Mouse (Mus musculus) CH12.LX (cell line): ENCODE results near the gene Prkce. TPM values are rescaled to one million over a fixed set of nuclear protein-coding genes. Genes with fewer than 3 reads are reported as not detected.

Experiments
- DNase-seq: peaks from one replicate; pipeline ENCODE4 v3.0.0-alpha.2; 2013; ENCODE audit errors: extremely low read depth
- H3K27ac ChIP-seq: 2 replicates; pipeline ENCODE4 v1.5.1; 2012; ENCODE audit warnings: low read depth, mild to moderate bottlenecking, control low read depth, moderate library complexity; ENCODE audit not compliant: insufficient read depth
- H3K27me3 ChIP-seq: replicated peaks from 2 replicates; pipeline ENCODE3; 2012; ENCODE audit warnings: inconsistent platforms
- H3K36me3 ChIP-seq, 2 experiments: replicated peaks in 1 of 2; 2 replicates each; pipeline versions ENCODE3 to v1.6.1; 2012; ENCODE audit warnings: inconsistent platforms in 1 of 2, low read length in 1 of 2, mild to moderate bottlenecking in 1 of 2, mixed read lengths in 1 of 2, moderate library complexity in 1 of 2; ENCODE audit not compliant: control insufficient read depth in 1 of 2, insufficient read depth in 1 of 2
- H3K4me1 ChIP-seq, 2 experiments: 2 replicates each; pipeline ENCODE4 v1.6.1; 2012; ENCODE audit warnings: inconsistent platforms in 1 of 2, moderate library complexity in 1 of 2; ENCODE audit not compliant: insufficient read depth in 2 of 2, control insufficient read depth in 1 of 2
- H3K4me2 ChIP-seq: 2 replicates; pipeline ENCODE4 v1.6.1; 2012; ENCODE audit warnings: low read depth, mild to moderate bottlenecking, control low read depth; ENCODE audit not compliant: poor library complexity, insufficient read depth, severe bottlenecking
- H3K4me3 ChIP-seq, 3 experiments: fragments of 150-350 bp in 1 of 3; sonication (generic) in 1 of 3; replicated peaks in 1 of 3; 2 replicates each; pipeline versions ENCODE3 to v1.5.1; 2011 to 2012; ENCODE audit warnings: low read depth in 2 of 3, low read length in 2 of 3, mild to moderate bottlenecking in 2 of 3, moderate library complexity in 2 of 3, control low read depth in 1 of 3, improper control_type of control experiment in 1 of 3, inconsistent platforms in 1 of 3, mixed read lengths in 1 of 3; ENCODE audit not compliant: poor library complexity in 1 of 3
- H3K79me2 ChIP-seq: replicated peaks from 2 replicates; pipeline ENCODE4 v1.6.1; 2012; ENCODE audit warnings: mild to moderate bottlenecking, moderate library complexity; ENCODE audit not compliant: control insufficient read depth, poor library complexity, insufficient read depth, severe bottlenecking; ENCODE audit errors: extremely low read depth
- H3K9ac ChIP-seq: 2 replicates; pipeline ENCODE4 v1.6.1; 2012; ENCODE audit warnings: low read depth, mild to moderate bottlenecking, control low read depth, moderate library complexity; ENCODE audit not compliant: insufficient read depth
- H3K9me3 ChIP-seq: replicated peaks from 2 replicates; pipeline ENCODE3; 2012; ENCODE audit warnings: low read length, inconsistent platforms, mixed read lengths
- BHLHE40 ChIP-seq: IDR thresholded peaks from 2 replicates; pipeline ENCODE4 v1.6.1; 2011; ENCODE audit warnings: mild to moderate bottlenecking, low read depth, low read length, improper control_type of control experiment
- CTCF ChIP-seq, 2 experiments: IDR thresholded peaks in 1 of 2; conservative IDR thresholded peaks in 1 of 2; 2 replicates each; pipeline ENCODE4 v1.5.1; 2011 to 2012; ENCODE audit warnings: low read depth in 2 of 2, low read length in 2 of 2, improper control_type of control experiment in 1 of 2, inconsistent platforms in 1 of 2, mild to moderate bottlenecking in 1 of 2, moderate library complexity in 1 of 2
- E2F4 ChIP-seq: IDR thresholded peaks from 2 replicates; pipeline ENCODE4 v1.6.1; 2011; ENCODE audit warnings: low read depth, low read length, improper control_type of control experiment; ENCODE audit not compliant: insufficient replicate concordance
- ELF1 ChIP-seq: IDR thresholded peaks from 2 replicates; pipeline ENCODE4 v1.6.1; 2014; ENCODE audit warnings: low read depth, mild to moderate bottlenecking, inconsistent platforms, low read length, improper control_type of control experiment
- ETS1 ChIP-seq: conservative IDR thresholded peaks from 2 replicates; pipeline ENCODE4 v1.6.1; 2012; ENCODE audit warnings: low read depth, mild to moderate bottlenecking, inconsistent platforms, low read length, improper control_type of control experiment, moderate library complexity
- IRF4 ChIP-seq: IDR thresholded peaks from 2 replicates; pipeline ENCODE4 v1.6.1; 2014; ENCODE audit warnings: low read depth, mild to moderate bottlenecking, inconsistent platforms, low read length, improper control_type of control experiment
- JUN ChIP-seq: IDR thresholded peaks from 2 replicates; pipeline ENCODE4 v1.6.1; 2011; ENCODE audit warnings: low read depth, mild to moderate bottlenecking, low read length, improper control_type of control experiment, moderate library complexity; ENCODE audit not compliant: insufficient read depth
- JUND ChIP-seq: conservative IDR thresholded peaks from 2 replicates; pipeline ENCODE4 v1.6.1; 2011; ENCODE audit warnings: low read depth, low read length, improper control_type of control experiment
- MAFK ChIP-seq: IDR thresholded peaks from 2 replicates; pipeline ENCODE4 v1.6.1; 2011; ENCODE audit warnings: low read length, improper control_type of control experiment; ENCODE audit not compliant: insufficient replicate concordance
- MAZ ChIP-seq: IDR thresholded peaks from 2 replicates; pipeline ENCODE4 v1.6.1; 2012; ENCODE audit warnings: low read depth, mild to moderate bottlenecking, inconsistent platforms, low read length, improper control_type of control experiment, moderate library complexity
- MEF2A ChIP-seq: IDR thresholded peaks from 2 replicates; pipeline ENCODE4 v1.6.1; 2014; ENCODE audit warnings: low read depth, mild to moderate bottlenecking, inconsistent platforms, low read length, improper control_type of control experiment, borderline replicate concordance
- NELFE ChIP-seq: IDR thresholded peaks from 2 replicates; pipeline ENCODE4 v1.6.1; 2011; ENCODE audit warnings: low read depth, low read length, improper control_type of control experiment
- NRF1 ChIP-seq: IDR thresholded peaks from 2 replicates; pipeline ENCODE4 v1.6.1; 2014; ENCODE audit warnings: low read depth, mild to moderate bottlenecking, inconsistent platforms, low read length, improper control_type of control experiment, moderate library complexity
- POLR2A ChIP-seq: IDR thresholded peaks from 2 replicates; pipeline ENCODE4 v1.6.1; 2011; ENCODE audit warnings: low read depth, mild to moderate bottlenecking, improper control_type of control experiment, low read length
- RAD21 ChIP-seq: IDR thresholded peaks from 2 replicates; pipeline ENCODE4 v1.6.1; 2011; ENCODE audit warnings: low read depth, mild to moderate bottlenecking, low read length, improper control_type of control experiment, moderate library complexity
- RCOR1 ChIP-seq: conservative IDR thresholded peaks from 2 replicates; pipeline ENCODE4 v1.6.1; 2012; ENCODE audit warnings: low read depth, mild to moderate bottlenecking, inconsistent platforms, low read length, improper control_type of control experiment
- TBP ChIP-seq: conservative IDR thresholded peaks from 2 replicates; pipeline ENCODE4 v1.6.1; 2011; ENCODE audit warnings: low read depth, low read length, improper control_type of control experiment
- TCF12 ChIP-seq: IDR thresholded peaks from 2 replicates; pipeline ENCODE4 v1.6.1; 2014; ENCODE audit warnings: low read depth, mild to moderate bottlenecking, inconsistent platforms, low read length, improper control_type of control experiment
- USF1 ChIP-seq: IDR thresholded peaks from 2 replicates; pipeline ENCODE4 v1.6.1; 2014; ENCODE audit warnings: low read depth, mild to moderate bottlenecking, inconsistent platforms, low read length, improper control_type of control experiment
- USF2 ChIP-seq: conservative IDR thresholded peaks from 2 replicates; pipeline ENCODE4 v1.6.1; 2011; ENCODE audit warnings: low read depth, low read length, improper control_type of control experiment
- ZC3H11A ChIP-seq: IDR thresholded peaks from 2 replicates; pipeline ENCODE4 v1.6.1; 2012; ENCODE audit warnings: low read depth, mild to moderate bottlenecking, inconsistent platforms, low read length, improper control_type of control experiment
- ZMIZ1 ChIP-seq: IDR thresholded peaks from 2 replicates; pipeline ENCODE4 v1.6.1; 2012; ENCODE audit warnings: low read depth, mild to moderate bottlenecking, inconsistent platforms, low read length, improper control_type of control experiment
- ZNF384 ChIP-seq: IDR thresholded peaks from 2 replicates; pipeline ENCODE4 v1.6.1; 2012; ENCODE audit warnings: low read depth, low read length, improper control_type of control experiment, inconsistent platforms
- dilution Hi-C: fragments of 300-500 bp; cut with MboI; formaldehyde crosslinking; loops from 2 replicates; pipeline ENCODE4 v1.14.3; 2020; ENCODE audit warnings: low sequenced_read_pairs; ENCODE audit not compliant: extremely low pct_unique_long_range_greater_than_20kb, extremely low pct_ligation_motif_present
- in situ Hi-C: fragments of 300-500 bp; cut with MboI; formaldehyde crosslinking; loops from 3 replicates; pipeline ENCODE4 v1.14.3; 2019; ENCODE audit warnings: low sequenced_read_pairs, low pct_ligation_motif_present, low pct_unique_long_range_greater_than_20kb, mixed read lengths
- polyA plus RNA-seq: library from polyadenylated mRNA; unstranded; fragments of >175 nt; gene quantifications from 2 replicates; pipeline ENCODE4 v1.2.1, GENCODE M21; 2012; ENCODE audit warnings: low read depth; ENCODE audit not compliant: insufficient read length
- total RNA-seq, 2 experiments: library from RNA; depleted of rRNA; stranded (reverse); fragments of 300-350 nt in 1 of 2; fragments of >200 nt in 1 of 2; gene quantifications; 2 replicates each; pipeline ENCODE4 v1.2.3; 2012 to 2014

Prkce gene
- total and polyA plus RNA-seq, 3 experiments, result 4.1 to 13.2 (median 11.4) TPM

- Histone ChIP-seq H3K36me3 (peaks cover 0 to 21% of the 10 kb centered on the region in 2 experiments), H3K4me3 (no peak overlapping the region), H3K9ac (no peak overlapping the region), H3K4me1 (peaks cover 46 to 94% of the 10 kb centered on the region in 2 experiments)
- in situ Hi-C loops, result no loop called here
- no peak for DNase-seq
- TF ChIP-seq POLR2A (no peak), ZNF384 (no peak), BHLHE40 (no peak), CTCF (conservative IDR thresholded peaks at IDR 0.05 in 1 of 2, IDR thresholded peaks at IDR 0.05 in 1 of 2; ENCODE audit: low read depth in 2 of 2, low read length in 2 of 2) (no peak), USF2 (no peak), JUND (no peak)
- TF ChIP-seq, all 38 proteins: peak for 0
- Histone ChIP-seq H3K9me3 (no peaks in the 10 kb centered on the region), H3K27me3 (no peaks in the 10 kb centered on the region), H3K27ac (no peak overlapping the region), H3K79me2 (no peaks in the 10 kb centered on the region; the same call in 1 of the 2 replicates), H3K4me2 (no peak overlapping the region)
- dilution Hi-C loops, result no loop called here
Observed at GRCm38 (mm10) chr17:86325317-86325716, 157.7 kb downstream of the Prkce start.

- H3K9me3 ChIP-seq, result no peaks in the 10 kb centered on the region
- dilution Hi-C loops (no loop called here), in situ Hi-C loops (no loop called here)
- peak overlapping the region; percentile 78 for H3K27ac ChIP-seq
- peak overlapping the region; percentile 49; the same call in 1 of the 2 replicates for H3K9ac ChIP-seq
- no peaks in the 10 kb centered on the region for H3K27me3 ChIP-seq
- no peak overlapping the region for H3K4me3 ChIP-seq
- H3K79me2 ChIP-seq, result no peaks in the 10 kb centered on the region; the same call in 1 of the 2 replicates
- peak; percentile 40 for DNase-seq
- TF ChIP-seq ELF1, result no peak
- TF ChIP-seq ETS1, result peak; percentile 66; the same call in 1 of the 2 replicates
- no peak for TF ChIP-seq JUN
- TF ChIP-seq ZC3H11A, result no peak
- no peak for TF ChIP-seq RAD21
- no peak for TF ChIP-seq NELFE
- no peak for TF ChIP-seq MAFK
- no peak for TF ChIP-seq IRF4
- TF ChIP-seq USF1, result no peak
- TF ChIP-seq MAZ, result peak; percentile 89
- TF ChIP-seq MEF2A, result no peak
- no peak for TF ChIP-seq NRF1
- no peak for TF ChIP-seq TBP
- no peak for TF ChIP-seq E2F4
- TF ChIP-seq RCOR1, result no peak
- TF ChIP-seq TCF12, result peak; percentile 39; the same call in 1 of the 2 replicates
- no peak for TF ChIP-seq ZMIZ1
- peak overlapping the region; percentile 70 for H3K4me2 ChIP-seq
- H3K36me3 ChIP-seq, result peaks cover 0 to 18% of the 10 kb centered on the region in 2 experiments
- H3K4me1 ChIP-seq, result peaks cover 42 to 91% of the 10 kb centered on the region in 2 experiments
Observed at GRCm38 (mm10) chr17:86327958-86328357, 160.4 kb downstream of the Prkce start.
